26 mouse cellular contexts compared by ENCODE assay signal in genomic region chr7:49390829-49391228, GRCm38 (mm10).
DNase-seq lines count a peak whose midpoint lies in the region; ATAC-seq lines count a peak whose summit lies in the region.
"Had no signal": no experiment of that assay in that cellular context is flagged by ENCODE, and none has a peak within 500 bp of the region (broad histone marks: within the 10 kb centered on the region; RNA-seq: fewer than 3 reads in every experiment).

No protein-coding gene starts in this region.

- no peak overlapping the region for H3K4me3 ChIP-seq in forebrain, embryonic 15.5 days
- no peak overlapping the region for H3K4me3 ChIP-seq in forebrain, embryonic 10.5 days
- no peak overlapping the region for H3K4me3 ChIP-seq in lung, embryonic 15.5 days
- H3K4me3 ChIP-seq in hindbrain, embryonic 14.5 days (replicated peaks; ENCODE audit: low read length): no peak overlapping the region
- H3K4me3 ChIP-seq: embryonic facial prominence, embryonic 10.5 days; embryonic facial prominence, embryonic 15.5 days; limb, embryonic 10.5 days; limb, embryonic 15.5 days; liver, embryonic 13.5 days had no signal

- 47% methylated on average over 9 of the region's 9 CpGs for WGBS in forebrain, embryonic 15.5 days
- 89% methylated on average over 9 of the region's 9 CpGs for WGBS in forebrain, embryonic 10.5 days
- WGBS in lung, embryonic 15.5 days: 64% methylated on average over 9 of the region's 9 CpGs
- WGBS in hindbrain, embryonic 14.5 days: 53% methylated on average over 9 of the region's 9 CpGs

- no peak overlapping the region for H3K4me2 ChIP-seq in forebrain, embryonic 15.5 days (replicated peaks)
- H3K4me2 ChIP-seq in lung, embryonic 15.5 days: no peak overlapping the region
- H3K4me2 ChIP-seq in hindbrain, embryonic 14.5 days (replicated peaks): no peak overlapping the region
- H3K4me2 ChIP-seq: embryonic facial prominence, embryonic 15.5 days; heart, embryonic 11.5 days; limb, embryonic 15.5 days; liver, embryonic 13.5 days had no signal

- H3K9ac ChIP-seq in forebrain, embryonic 15.5 days (replicated peaks): no peak overlapping the region
- H3K9ac ChIP-seq in lung, embryonic 15.5 days: no peak overlapping the region
- H3K9ac ChIP-seq in hindbrain, embryonic 14.5 days: no peak overlapping the region
- H3K9ac ChIP-seq: embryonic facial prominence, embryonic 15.5 days; limb, embryonic 15.5 days; liver, embryonic 13.5 days had no signal

- DNase-seq in forebrain, embryonic 10.5 days (ENCODE audit: extremely low spot score, low spot score): no peak
- no peak for DNase-seq in lung, postnatal 36 days
- no peak for DNase-seq in hindbrain, embryonic 14.5 days (ENCODE audit: low spot score)
- DNase-seq in adrenal gland, adult (ENCODE audit: inconsistent age in 2 of 2, low spot score in 1 of 2): no peak
- no peak for DNase-seq in layer of hippocampus, adult 9-10 months (ENCODE audit: low spot score)
- DNase-seq: adrenal gland, postnatal 25 days; cerebellum, adult 18-20 months; cerebellum, postnatal 10 days; gastrocnemius, postnatal 25 days; heart, adult 11 months; heart, postnatal 36 days; kidney, adult 11 months; kidney, postnatal 14 days; liver, embryonic 13.5 days; lung, adult 18-20 months; lung, postnatal 10 days; midbrain, embryonic 14.5 days had no signal

- no peaks in the 10 kb centered on the region for H3K27me3 ChIP-seq in forebrain, embryonic 15.5 days
- no peaks in the 10 kb centered on the region for H3K27me3 ChIP-seq in forebrain, embryonic 10.5 days (ENCODE audit: poor library complexity, severe bottlenecking)
- H3K27me3 ChIP-seq in lung, embryonic 15.5 days: no peaks in the 10 kb centered on the region
- no peaks in the 10 kb centered on the region for H3K27me3 ChIP-seq in hindbrain, embryonic 14.5 days (ENCODE audit: control insufficient read depth, insufficient read depth, low read length)
- H3K27me3 ChIP-seq: embryonic facial prominence, embryonic 15.5 days; limb, embryonic 15.5 days; liver, embryonic 13.5 days; Patski had no signal

- H3K27ac ChIP-seq in forebrain, embryonic 15.5 days (replicated peaks): peak overlapping the region; percentile 66
- no peak overlapping the region for H3K27ac ChIP-seq in forebrain, embryonic 10.5 days
- H3K27ac ChIP-seq in lung, embryonic 15.5 days: no peak overlapping the region
- peak overlapping the region; percentile 27 for H3K27ac ChIP-seq in hindbrain, embryonic 14.5 days
- H3K27ac ChIP-seq: embryonic facial prominence, embryonic 10.5 days; embryonic facial prominence, embryonic 15.5 days; limb, embryonic 10.5 days; limb, embryonic 15.5 days; liver, embryonic 13.5 days had no signal

- peaks cover 47% of the 10 kb centered on the region for H3K4me1 ChIP-seq in forebrain, embryonic 15.5 days
- peaks cover 33% of the 10 kb centered on the region for H3K4me1 ChIP-seq in forebrain, embryonic 10.5 days
- peaks cover 23% of the 10 kb centered on the region; the same call in 1 of the 2 replicates for H3K4me1 ChIP-seq in lung, embryonic 15.5 days
- H3K4me1 ChIP-seq in hindbrain, embryonic 14.5 days (replicated peaks; ENCODE audit: control insufficient read depth, insufficient read depth, low read length): peaks cover 37% of the 10 kb centered on the region
- H3K4me1 ChIP-seq: liver, embryonic 13.5 days had no signal

- no peaks in the 10 kb centered on the region for H3K36me3 ChIP-seq in forebrain, embryonic 15.5 days
- no peaks in the 10 kb centered on the region for H3K36me3 ChIP-seq in forebrain, embryonic 10.5 days (replicated peaks)
- no peaks in the 10 kb centered on the region for H3K36me3 ChIP-seq in lung, embryonic 15.5 days
- no peaks in the 10 kb centered on the region for H3K36me3 ChIP-seq in hindbrain, embryonic 14.5 days (replicated peaks; ENCODE audit: control insufficient read depth, insufficient read depth)
- H3K36me3 ChIP-seq: embryonic facial prominence, embryonic 10.5 days; embryonic facial prominence, embryonic 15.5 days; limb, embryonic 10.5 days; limb, embryonic 15.5 days; liver, embryonic 13.5 days had no signal

- H3K9me3 ChIP-seq in forebrain, embryonic 15.5 days: no peaks in the 10 kb centered on the region
- no peaks in the 10 kb centered on the region; the same call in 1 of the 2 replicates for H3K9me3 ChIP-seq in forebrain, embryonic 10.5 days
- no peaks in the 10 kb centered on the region for H3K9me3 ChIP-seq in lung, embryonic 15.5 days
- H3K9me3 ChIP-seq in hindbrain, embryonic 14.5 days (ENCODE audit: control insufficient read depth, low read length): 0 out of 2 replicates have a peak, but pooled peaks cover 3% of the 10 kb centered on the region
- H3K9me3 ChIP-seq: embryonic facial prominence, embryonic 15.5 days; limb, embryonic 10.5 days; limb, embryonic 15.5 days; liver, embryonic 13.5 days had no signal

- ATAC-seq in forebrain, embryonic 15.5 days (replicated peaks): peak; percentile 41; the same call in 1 of the 2 replicates
- ATAC-seq in lung, embryonic 15.5 days (ENCODE audit: borderline replicate concordance, extremely low read depth, low FRiP score, low TSS enrichment): 0 out of 2 replicates have a peak, but pooled peaks have one; percentile 27
- ATAC-seq in hindbrain, embryonic 14.5 days (ENCODE audit: low FRiP score): no peak
- ATAC-seq: inflammation-experienced regulatory T-cells, adult 6 months; Patski had no signal

Comparison
In these comparisons a context has a peak if more than half of its experiments do, and no peak if none do; other contexts are left out.
1. H3K27ac ChIP-seq: peak in forebrain, embryonic 15.5 days (single experiment) and hindbrain, embryonic 14.5 days (single experiment); none in forebrain, embryonic 10.5 days (single experiment) and lung, embryonic 15.5 days (single experiment).